Mouse (Mus musculus): Measurements from ENCODE around the gene Galnt18. TPM values are rescaled to one million over a fixed set of nuclear protein-coding genes. Genes with fewer than 3 reads are reported as not detected.

Gene Galnt18
- polyA plus RNA-seq, 1 experiment, result not detected

- no peak for TF ChIP-seq GATA1 (IDR thresholded peaks at IDR 0.05; ENCODE audit: low read length)
Measured at GRCm38 (mm10) chr7:111708563-111708962, 71.2 kb downstream of the Galnt18 start.

GRCm38 (mm10) chr7:111702961-111703360 lies 76.8 kb downstream of the Galnt18 start:
- no peak for TF ChIP-seq GATA1 (IDR thresholded peaks at IDR 0.05; ENCODE audit: low read length)

GRCm38 (mm10) chr7:111701788-111702187 lies 78.0 kb downstream of the Galnt18 start:
- TF ChIP-seq GATA1 (IDR thresholded peaks at IDR 0.05; ENCODE audit: low read length), result no peak

GRCm38 (mm10) chr7:111699446-111699845 lies 80.3 kb downstream of the Galnt18 start:
- no peak for TF ChIP-seq GATA1 (IDR thresholded peaks at IDR 0.05; ENCODE audit: low read length)

GRCm38 (mm10) chr7:111696226-111696625 lies 83.6 kb downstream of the Galnt18 start:
- no peak for TF ChIP-seq GATA1 (IDR thresholded peaks at IDR 0.05; ENCODE audit: low read length)

GRCm38 (mm10) chr7:111694312-111694711 lies 85.5 kb downstream of the Galnt18 start:
- no peak for TF ChIP-seq GATA1 (IDR thresholded peaks at IDR 0.05; ENCODE audit: low read length)

GRCm38 (mm10) chr7:111692641-111693261 lies 87.0 kb downstream of the Galnt18 start:
- TF ChIP-seq GATA1 (IDR thresholded peaks at IDR 0.05; ENCODE audit: low read length), result no peak

- TF ChIP-seq GATA1 (IDR thresholded peaks at IDR 0.05; ENCODE audit: low read length), result no peak
Measured at GRCm38 (mm10) chr7:111680108-111680507, 99.7 kb downstream of the Galnt18 start.

GRCm38 (mm10) chr7:111676483-111676882 lies 103.3 kb downstream of the Galnt18 start:
- no peak for TF ChIP-seq GATA1 (IDR thresholded peaks at IDR 0.05; ENCODE audit: low read length)

GRCm38 (mm10) chr7:111672467-111672866 lies 107.3 kb downstream of the Galnt18 start:
- TF ChIP-seq GATA1 (IDR thresholded peaks at IDR 0.05; ENCODE audit: low read length), result no peak

GRCm38 (mm10) chr7:111663139-111664073 lies 116.4 kb downstream of the Galnt18 start:
- no peak for TF ChIP-seq GATA1 (IDR thresholded peaks at IDR 0.05; ENCODE audit: low read length)

- TF ChIP-seq GATA1 (IDR thresholded peaks at IDR 0.05; ENCODE audit: low read length), result no peak
Measured at GRCm38 (mm10) chr7:111658579-111658978, 121.2 kb downstream of the Galnt18 start.

- TF ChIP-seq GATA1 (IDR thresholded peaks at IDR 0.05; ENCODE audit: low read length), result no peak
Measured at GRCm38 (mm10) chr7:111655002-111655401, 124.8 kb downstream of the Galnt18 start.

GRCm38 (mm10) chr7:111654526-111654925 lies 125.3 kb downstream of the Galnt18 start:
- TF ChIP-seq GATA1 (IDR thresholded peaks at IDR 0.05; ENCODE audit: low read length), result no peak

GRCm38 (mm10) chr7:111644362-111644761 lies 135.4 kb downstream of the Galnt18 start:
- no peak for TF ChIP-seq GATA1 (IDR thresholded peaks at IDR 0.05; ENCODE audit: low read length)

GRCm38 (mm10) chr7:111638899-111639298 lies 140.9 kb downstream of the Galnt18 start:
- no peak for TF ChIP-seq GATA1 (IDR thresholded peaks at IDR 0.05; ENCODE audit: low read length)

GRCm38 (mm10) chr7:111638465-111638864 lies 141.3 kb downstream of the Galnt18 start:
- TF ChIP-seq GATA1 (IDR thresholded peaks at IDR 0.05; ENCODE audit: low read length), result no peak
